Mouse (Mus musculus): ENCODE results near the gene Crybg2. TPM values are rescaled to one million over a fixed set of nuclear protein-coding genes. Genes with fewer than 3 reads are reported as not detected.
A peak's percentile ranks its signal among the peaks of the same experiment; 100 is the strongest.

Gene Crybg2
- polyA plus RNA-seq, 1 experiment from 2014 or later: 1.0 TPM

GRCm38 (mm10) chr4:134020621-134021020, 40.0 kb upstream of the Crybg2 start:
- no peaks in the 10 kb centered on the region for H3K9me3 ChIP-seq
- no peak overlapping the region for H3K4me3 ChIP-seq
- H3K9ac ChIP-seq (replicated peaks): no peak overlapping the region
- peaks cover 38% of the 10 kb centered on the region for H3K27me3 ChIP-seq
- peaks cover 31% of the 10 kb centered on the region for H3K4me1 ChIP-seq
- no peak overlapping the region for H3K27ac ChIP-seq (replicated peaks)
- no peak overlapping the region for H3K4me2 ChIP-seq (replicated peaks)
- H3K36me3 ChIP-seq: no peaks in the 10 kb centered on the region
- ATAC-seq (replicated peaks): no peak
- WGBS: 4% methylated on average over 11 of the region's 11 CpGs

GRCm38 (mm10) chr4:134025802-134026201, 34.8 kb upstream of the Crybg2 start:
- no peaks in the 10 kb centered on the region for H3K9me3 ChIP-seq
- ATAC-seq (replicated peaks): no peak
- H3K36me3 ChIP-seq: no peaks in the 10 kb centered on the region
- WGBS: 28% methylated on average over 9 of the region's 9 CpGs
- H3K27me3 ChIP-seq: no peaks in the 10 kb centered on the region
- H3K4me3 ChIP-seq: no peak overlapping the region
- no peak overlapping the region for H3K27ac ChIP-seq (replicated peaks)
- no peak overlapping the region for H3K9ac ChIP-seq (replicated peaks)
- H3K4me2 ChIP-seq (replicated peaks): no peak overlapping the region
- H3K4me1 ChIP-seq: no peaks in the 10 kb centered on the region

GRCm38 (mm10) chr4:134035953-134036352, 24.7 kb upstream of the Crybg2 start:
- Histone ChIP-seq H3K9me3 (no peaks in the 10 kb centered on the region), H3K4me1 (no peaks in the 10 kb centered on the region), H3K36me3 (no peaks in the 10 kb centered on the region), H3K27ac (replicated peaks) (no peak overlapping the region), H3K4me3 (no peak overlapping the region), H3K4me2 (replicated peaks) (peak overlapping the region; percentile 29; the same call in 1 of the 2 replicates), H3K9ac (replicated peaks) (no peak overlapping the region), H3K27me3 (no peaks in the 10 kb centered on the region)
- WGBS: 6% methylated on average over 16 of the region's 16 CpGs
- ATAC-seq (replicated peaks): peak; percentile 46; the same call in 1 of the 2 replicates

GRCm38 (mm10) chr4:134041317-134042123, 19.1 kb upstream of the Crybg2 start:
- H3K36me3 ChIP-seq: no peaks in the 10 kb centered on the region
- no peaks in the 10 kb centered on the region for H3K4me1 ChIP-seq
- no peak overlapping the region for H3K27ac ChIP-seq (replicated peaks)
- H3K9me3 ChIP-seq: no peaks in the 10 kb centered on the region
- H3K27me3 ChIP-seq: no peaks in the 10 kb centered on the region
- H3K4me3 ChIP-seq: no peak overlapping the region
- 49% methylated on average over 9 of the region's 9 CpGs for WGBS
- H3K9ac ChIP-seq (replicated peaks): no peak overlapping the region
- no peak overlapping the region for H3K4me2 ChIP-seq (replicated peaks)
- ATAC-seq (replicated peaks): no peak

GRCm38 (mm10) chr4:134043041-134043440, 17.6 kb upstream of the Crybg2 start:
- Histone ChIP-seq H3K36me3 (no peaks in the 10 kb centered on the region), H3K4me3 (no peak overlapping the region), H3K4me2 (replicated peaks) (no peak overlapping the region), H3K27ac (replicated peaks) (no peak overlapping the region), H3K9ac (replicated peaks) (no peak overlapping the region), H3K4me1 (no peaks in the 10 kb centered on the region), H3K9me3 (no peaks in the 10 kb centered on the region), H3K27me3 (no peaks in the 10 kb centered on the region)
- 49% methylated on average over 2 of the region's 2 CpGs for WGBS
- no peak for ATAC-seq (replicated peaks)

GRCm38 (mm10) chr4:134047648-134048047, 13.0 kb upstream of the Crybg2 start:
- no peak for ATAC-seq (replicated peaks)
- H3K4me2 ChIP-seq (replicated peaks): no peak overlapping the region
- 82% methylated on average over 5 of the region's 5 CpGs for WGBS
- H3K27ac ChIP-seq (replicated peaks): no peak overlapping the region
- H3K9me3 ChIP-seq: no peaks in the 10 kb centered on the region
- H3K4me3 ChIP-seq: no peak overlapping the region
- no peak overlapping the region for H3K9ac ChIP-seq (replicated peaks)
- H3K4me1 ChIP-seq: peaks cover 2% of the 10 kb centered on the region
- H3K36me3 ChIP-seq: no peaks in the 10 kb centered on the region
- H3K27me3 ChIP-seq: no peaks in the 10 kb centered on the region

- H3K4me1 ChIP-seq: peaks cover 4% of the 10 kb centered on the region
- no peaks in the 10 kb centered on the region for H3K9me3 ChIP-seq
- 77% methylated on average over 5 of the region's 5 CpGs for WGBS
- H3K4me3 ChIP-seq: no peak overlapping the region
- no peak overlapping the region for H3K9ac ChIP-seq (replicated peaks)
- no peak overlapping the region for H3K4me2 ChIP-seq (replicated peaks)
- H3K27me3 ChIP-seq: no peaks in the 10 kb centered on the region
- ATAC-seq (replicated peaks): no peak
- H3K36me3 ChIP-seq: no peaks in the 10 kb centered on the region
- H3K27ac ChIP-seq (replicated peaks): no peak overlapping the region
Observed at GRCm38 (mm10) chr4:134051912-134052311, 8.7 kb upstream of the Crybg2 start.

- Histone ChIP-seq H3K27ac (replicated peaks) (no peak overlapping the region), H3K9ac (replicated peaks) (no peak overlapping the region), H3K4me3 (no peak overlapping the region), H3K36me3 (no peaks in the 10 kb centered on the region), H3K27me3 (no peaks in the 10 kb centered on the region), H3K4me1 (peaks cover 4% of the 10 kb centered on the region), H3K4me2 (replicated peaks) (no peak overlapping the region), H3K9me3 (no peaks in the 10 kb centered on the region)
- WGBS: 23% methylated on average over 8 of the region's 8 CpGs
- no peak for ATAC-seq (replicated peaks)
Observed at GRCm38 (mm10) chr4:134052560-134052959, 8.1 kb upstream of the Crybg2 start.

- Histone ChIP-seq H3K4me3 (no peak within 1 kb of the TSS), H3K9me3 (no peaks in the 10 kb centered on the region), H3K9ac (replicated peaks) (no peak within 1 kb of the TSS), H3K4me1 (peaks cover 4% of the 10 kb centered on the region), H3K27ac (replicated peaks) (no peak within 1 kb of the TSS), H3K36me3 (no peaks in the 10 kb centered on the region), H3K27me3 (no peaks in the 10 kb centered on the region), H3K4me2 (replicated peaks) (no peak within 1 kb of the TSS)
- 89% methylated on average over 3 of the region's 3 CpGs for WGBS
- no peak for ATAC-seq (replicated peaks)
Observed at GRCm38 (mm10) chr4:134053538-134053937, 7.1 kb upstream of the Crybg2 start, which contains the start of gene Zfp683. TSS of gene Zfp683 (plus strand) at chr4:134053838.

- Histone ChIP-seq H3K9ac (replicated peaks) (no peak overlapping the region), H3K4me2 (replicated peaks) (no peak overlapping the region), H3K4me1 (no peaks in the 10 kb centered on the region), H3K9me3 (no peaks in the 10 kb centered on the region), H3K27ac (replicated peaks) (no peak overlapping the region), H3K27me3 (no peaks in the 10 kb centered on the region), H3K36me3 (no peaks in the 10 kb centered on the region), H3K4me3 (no peak overlapping the region)
- no peak for ATAC-seq (replicated peaks)
- WGBS: 31% methylated on average over 14 of the region's 14 CpGs
Observed at GRCm38 (mm10) chr4:134058166-134058715, 2.4 kb upstream of the Crybg2 start.

- no peak for ATAC-seq (replicated peaks)
- H3K4me2 ChIP-seq (replicated peaks): no peak overlapping the region
- no peaks in the 10 kb centered on the region for H3K36me3 ChIP-seq
- no peak overlapping the region for H3K4me3 ChIP-seq
- H3K27ac ChIP-seq (replicated peaks): no peak overlapping the region
- H3K27me3 ChIP-seq: no peaks in the 10 kb centered on the region
- H3K9ac ChIP-seq (replicated peaks): no peak overlapping the region
- 89% methylated on average over 6 of the region's 6 CpGs for WGBS
- no peaks in the 10 kb centered on the region for H3K9me3 ChIP-seq
- no peaks in the 10 kb centered on the region for H3K4me1 ChIP-seq
Observed at GRCm38 (mm10) chr4:134058908-134059307, 1.7 kb upstream of the Crybg2 start.

- no peaks in the 10 kb centered on the region for H3K9me3 ChIP-seq
- no peak overlapping the region for H3K9ac ChIP-seq (replicated peaks)
- peaks cover under 1% of the 10 kb centered on the region; the same call in 1 of the 2 replicates for H3K27me3 ChIP-seq
- no peak for ATAC-seq (replicated peaks)
- no peaks in the 10 kb centered on the region for H3K36me3 ChIP-seq
- H3K27ac ChIP-seq (replicated peaks): no peak overlapping the region
- H3K4me3 ChIP-seq: no peak overlapping the region
- WGBS: 61% methylated on average over 18 of the region's 18 CpGs
- no peaks in the 10 kb centered on the region for H3K4me1 ChIP-seq
- H3K4me2 ChIP-seq (replicated peaks): no peak overlapping the region
Observed at GRCm38 (mm10) chr4:134061166-134061830, 683 bp downstream of the Crybg2 start.
